Mouse (Mus musculus) layer of hippocampus, adult 2 months (tissue): ENCODE data around the gene Tsks. TPM values are rescaled to one million over a fixed set of nuclear protein-coding genes. Genes with fewer than 3 reads are reported as not detected.

ENCODE experiments used
- DNase-seq, 2 experiments: peaks; one replicate each; pipeline ENCODE4 v3.0.0; 2022; ENCODE audit warnings: low spot score in 2 of 2
- H3K27ac ChIP-seq: fragments of 200-600 bp; 2 replicates; pipeline ENCODE4 v1.8.1; 2022
- H3K4me3 ChIP-seq: fragments of 200-600 bp; 2 replicates; pipeline ENCODE4 v1.8.1; 2022; ENCODE audit warnings: mild to moderate bottlenecking
- CTCF ChIP-seq: fragments of 200-600 bp; conservative IDR thresholded peaks from 2 replicates; pipeline ENCODE4 v1.8.1; 2022; ENCODE audit warnings: antibody characterized with exemption, mild to moderate bottlenecking, moderate library complexity
- total RNA-seq, 2 experiments: library from RNA; stranded (reverse); gene quantifications; 2 replicates each; pipeline ENCODE4 v1.2.3; 2021

The Tsks gene
- total RNA-seq, 2 experiments from 2014 or later, result 1.3 to 2.0 TPM

GRCm38 (mm10) chr7:44954091-44954885, 11.3 kb downstream of the Tsks start:
- no peak for TF ChIP-seq CTCF
- Histone ChIP-seq H3K4me3 (no peak overlapping the region), H3K27ac (no peak overlapping the region)
- DNase-seq, result no peak

- no peak for DNase-seq
- Histone ChIP-seq H3K27ac (no peak overlapping the region), H3K4me3 (no peak overlapping the region)
- TF ChIP-seq CTCF, result peak; percentile 82
Measured at GRCm38 (mm10) chr7:44955628-44956027, 12.6 kb downstream of the Tsks start.

- Histone ChIP-seq H3K27ac (no peak overlapping the region), H3K4me3 (no peak overlapping the region)
- DNase-seq, result no peak
- no peak for TF ChIP-seq CTCF
Measured at GRCm38 (mm10) chr7:44956266-44956665, 13.3 kb downstream of the Tsks start.

GRCm38 (mm10) chr7:44957183-44957835, 14.3 kb downstream of the Tsks start:
- H3K27ac ChIP-seq, result no peak overlapping the region
- H3K4me3 ChIP-seq, result no peak overlapping the region
- no peak for TF ChIP-seq CTCF
- no peak for DNase-seq

GRCm38 (mm10) chr7:44958208-44958607, 15.2 kb downstream of the Tsks start:
- H3K4me3 ChIP-seq, result no peak overlapping the region
- peak; percentile 87 for TF ChIP-seq CTCF
- DNase-seq, result peak in 1 of 2 experiments; percentile 66
- H3K27ac ChIP-seq, result no peak overlapping the region

- Histone ChIP-seq H3K27ac (no peak overlapping the region), H3K4me3 (no peak overlapping the region)
- no peak for TF ChIP-seq CTCF
- no peak for DNase-seq
Measured at GRCm38 (mm10) chr7:44959281-44959680, 16.3 kb downstream of the Tsks start.

GRCm38 (mm10) chr7:44959874-44960511, 17.0 kb downstream of the Tsks start:
- TF ChIP-seq CTCF, result no peak
- no peak for DNase-seq
- H3K4me3 ChIP-seq, result no peak overlapping the region
- H3K27ac ChIP-seq, result no peak overlapping the region

- TF ChIP-seq CTCF, result no peak
- Histone ChIP-seq H3K4me3 (no peak overlapping the region), H3K27ac (no peak overlapping the region)
- DNase-seq, result no peak
Measured at GRCm38 (mm10) chr7:44960512-44960910, 17.5 kb downstream of the Tsks start.

- H3K27ac ChIP-seq, result no peak overlapping the region
- no peak overlapping the region for H3K4me3 ChIP-seq
- no peak for DNase-seq
- TF ChIP-seq CTCF, result no peak
Measured at GRCm38 (mm10) chr7:44962337-44962736, 19.3 kb downstream of the Tsks start.

GRCm38 (mm10) chr7:44962831-44963230, 19.8 kb downstream of the Tsks start:
- no peak overlapping the region for H3K4me3 ChIP-seq
- TF ChIP-seq CTCF, result no peak
- no peak for DNase-seq
- no peak overlapping the region for H3K27ac ChIP-seq

GRCm38 (mm10) chr7:44964990-44965389, 22.0 kb downstream of the Tsks start:
- DNase-seq, result no peak
- Histone ChIP-seq H3K27ac (no peak overlapping the region), H3K4me3 (no peak overlapping the region)
- no peak for TF ChIP-seq CTCF

GRCm38 (mm10) chr7:44965975-44966374, 23.0 kb downstream of the Tsks start:
- Histone ChIP-seq H3K4me3 (no peak overlapping the region), H3K27ac (no peak overlapping the region)
- peak; percentile 56 for TF ChIP-seq CTCF
- DNase-seq, result no peak

GRCm38 (mm10) chr7:44966638-44967037, 23.6 kb downstream of the Tsks start:
- DNase-seq, result no peak

GRCm38 (mm10) chr7:44970231-44970691, 27.3 kb downstream of the Tsks start:
- H3K27ac ChIP-seq, result peak overlapping the region; percentile 68
- TF ChIP-seq CTCF, result no peak
- peak overlapping the region; percentile 62 for H3K4me3 ChIP-seq
- DNase-seq, result peak; percentile 83 to 88

More at GRCm38 (mm10) chr7:44966638-44967037, 23.6 kb downstream of the Tsks start:
- Histone ChIP-seq H3K27ac (no peak overlapping the region), H3K4me3 (no peak overlapping the region)
- TF ChIP-seq CTCF, result no peak
